Mouse (Mus musculus) left cerebral cortex, adult 8-10 months (tissue): ENCODE data around the gene Fbxo21. TPM values are rescaled to one million over a fixed set of nuclear protein-coding genes. Genes with fewer than 3 reads are reported as not detected.

Experiments used
- DNase-seq, 2 experiments: peaks; one replicate each; pipeline ENCODE4 v3.0.0; 2022; ENCODE audit warnings: low spot score in 2 of 2
- total RNA-seq, 4 experiments: library from RNA; stranded (reverse); gene quantifications; 2 replicates each; pipeline ENCODE4 v1.2.4; 2022

The Fbxo21 gene
- total RNA-seq, 4 experiments from 2014 or later, result 115 to 125 (median 123) TPM

DNA sequence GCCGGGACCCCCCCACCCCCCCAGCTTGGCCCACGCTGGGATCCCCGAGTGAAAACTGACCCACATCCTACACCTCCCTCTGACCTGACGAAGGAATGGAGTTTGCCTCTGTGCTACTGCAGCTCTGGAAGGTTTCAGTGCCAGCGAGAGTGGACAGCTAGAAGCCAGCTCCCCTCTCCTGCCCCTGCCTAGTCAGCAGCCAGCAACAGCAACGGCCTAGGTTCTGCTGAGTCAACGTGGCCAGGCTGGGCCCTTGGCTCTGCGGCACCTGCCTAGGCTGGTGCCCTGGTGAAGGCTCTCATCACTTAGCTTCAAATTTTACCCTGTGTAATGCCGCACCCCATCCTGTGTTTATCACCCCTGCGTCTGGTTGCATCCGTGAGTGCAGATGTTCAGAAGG is 43.4 kb downstream of the Fbxo21 start:
- DNase-seq, result no peak

GRCm38 (mm10) chr5:118023053-118023452 is 46.5 kb downstream of the Fbxo21 start:
- no peak for DNase-seq

DNA sequence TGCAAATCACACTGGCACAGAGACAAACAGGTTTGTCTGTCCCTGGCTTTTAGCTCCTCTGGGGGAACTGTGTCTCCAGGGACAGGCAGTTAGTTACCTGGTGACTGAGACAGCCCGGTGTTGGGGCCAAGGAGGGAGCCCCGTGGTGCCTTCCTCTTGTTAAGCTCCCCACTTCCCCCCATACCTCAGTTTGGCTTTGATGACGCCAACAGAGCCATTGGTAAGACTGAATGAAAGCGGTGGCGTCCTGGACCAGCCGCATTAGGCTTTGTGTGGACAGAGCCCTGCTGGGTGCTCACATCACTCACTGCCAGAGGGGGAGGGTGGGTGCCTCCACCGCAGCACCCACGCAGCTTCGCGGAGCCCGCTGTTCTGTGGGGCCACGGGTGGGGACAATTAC is 49.4 kb downstream of the Fbxo21 start:
- no peak for DNase-seq

DNA sequence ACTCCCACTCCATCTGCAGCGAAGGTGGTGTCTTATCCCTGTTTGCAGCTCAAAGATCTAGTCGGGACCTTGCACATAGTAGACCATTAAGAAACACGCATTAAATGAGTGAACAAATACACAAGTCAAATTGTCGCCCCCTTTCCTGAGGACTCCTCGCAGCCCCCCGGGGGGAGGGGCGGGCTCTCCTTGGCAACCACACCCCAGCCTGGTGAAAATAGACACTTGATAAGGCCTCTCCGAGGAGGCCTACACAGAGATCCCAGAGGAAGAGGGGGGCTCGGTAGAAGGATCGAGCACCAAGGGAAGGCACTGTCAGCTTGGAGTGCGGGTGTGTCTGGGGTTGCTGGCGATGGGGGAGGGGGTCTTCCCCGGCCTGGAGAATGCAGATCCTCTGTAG is 49.8 kb downstream of the Fbxo21 start:
- DNase-seq, result no peak

DNA sequence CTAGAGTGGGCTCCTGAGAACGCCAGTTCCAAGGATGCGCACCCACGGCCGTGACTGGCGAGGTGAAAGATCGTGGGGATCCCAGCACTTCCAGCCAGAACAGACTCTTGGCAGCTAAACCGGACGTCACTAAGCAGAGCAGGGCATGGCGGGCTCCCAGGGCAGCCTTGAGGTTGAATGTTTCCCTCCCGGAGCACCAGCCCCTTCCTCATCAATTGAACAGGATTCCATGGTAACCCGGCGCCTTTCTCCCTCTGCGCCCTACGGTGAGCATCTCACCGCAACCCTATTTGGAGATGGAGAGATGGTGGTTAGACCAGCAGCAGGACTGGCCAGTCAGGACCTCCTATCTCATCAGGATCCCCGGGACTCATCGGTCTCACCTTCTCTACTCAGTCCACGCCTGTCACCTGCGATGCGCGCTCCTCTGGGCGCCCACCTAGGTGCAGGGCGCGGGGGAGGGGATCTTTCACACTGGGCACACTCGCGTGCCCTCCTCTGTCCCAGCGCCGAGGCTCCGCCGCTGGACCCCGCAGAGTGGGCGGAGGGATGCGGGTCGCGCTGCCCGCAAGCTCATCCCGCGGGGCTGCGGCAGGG is 50.7 kb downstream of the Fbxo21 start:
- DNase-seq, result no peak

GRCm38 (mm10) chr5:118027698-118028190 is 51.2 kb downstream of the Fbxo21 start, which contains the start of gene Tesc:
Tesc (plus strand) TSS chr5:118027743.
- DNase-seq, result no peak

DNA sequence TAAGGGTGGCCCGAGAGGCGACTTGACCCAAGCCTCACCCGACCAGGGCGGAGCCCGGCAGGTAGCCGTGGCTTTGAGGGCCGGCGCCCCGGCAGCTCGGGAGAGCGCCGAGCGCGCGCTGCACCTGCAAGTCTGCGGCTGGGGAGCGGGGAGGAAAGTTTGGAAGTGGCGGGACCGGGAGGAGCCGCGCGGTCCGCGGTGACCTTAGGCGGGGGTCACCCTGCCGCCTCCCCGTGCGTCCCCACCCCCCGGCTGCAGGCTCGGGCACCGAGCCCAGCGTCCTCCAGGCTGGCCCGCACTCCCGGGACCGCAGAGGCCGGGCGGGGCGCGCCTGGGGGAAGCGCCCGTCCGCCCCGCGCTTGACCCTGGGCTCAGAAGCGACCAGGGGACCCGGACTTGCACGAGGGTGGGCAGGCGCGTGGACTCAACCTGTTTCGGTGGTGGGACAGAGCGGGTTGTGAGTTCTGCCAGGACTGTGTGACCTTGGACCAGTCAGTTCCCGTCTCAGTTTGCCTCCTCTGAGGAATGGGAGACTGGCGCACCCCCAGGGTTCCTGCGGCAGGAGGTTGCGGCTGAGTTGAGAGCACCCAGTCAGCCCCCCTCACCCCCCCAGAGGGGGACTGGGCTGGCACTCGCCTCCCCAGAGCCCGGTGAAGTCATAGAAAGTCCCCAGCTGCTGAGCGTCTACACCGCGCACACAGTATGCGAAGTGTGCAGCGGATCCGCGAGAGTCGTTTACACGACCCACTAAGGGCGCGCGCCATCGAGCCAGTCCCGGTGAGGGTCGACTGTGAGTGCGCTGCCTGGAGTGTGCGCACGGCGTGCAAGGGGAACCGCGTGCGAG is 51.9 kb downstream of the Fbxo21 start:
- DNase-seq, result no peak

- no peak for DNase-seq
Observed at GRCm38 (mm10) chr5:118029035-118029408, 52.5 kb downstream of the Fbxo21 start.

DNA sequence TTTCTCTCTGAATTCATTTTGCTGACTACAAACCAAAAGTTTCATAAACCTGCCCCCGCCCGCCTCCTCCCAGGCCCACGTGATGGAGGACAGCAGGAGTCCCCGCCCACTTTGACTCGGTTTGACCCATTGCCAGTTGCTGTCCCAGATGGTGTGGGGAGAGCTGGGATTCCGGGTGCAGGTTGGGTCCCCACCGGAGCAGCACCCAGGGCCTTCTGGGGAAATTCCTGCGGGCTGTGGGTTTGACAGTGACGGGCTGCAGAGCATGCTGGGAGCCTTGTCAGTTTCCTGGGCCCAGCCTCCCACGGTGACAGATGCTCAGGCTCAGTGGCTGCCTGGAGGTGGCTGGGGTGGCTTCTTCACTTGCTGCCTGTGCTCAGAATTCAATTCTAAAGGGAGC is 52.9 kb downstream of the Fbxo21 start:
- DNase-seq, result peak; percentile 73 to 86

DNA sequence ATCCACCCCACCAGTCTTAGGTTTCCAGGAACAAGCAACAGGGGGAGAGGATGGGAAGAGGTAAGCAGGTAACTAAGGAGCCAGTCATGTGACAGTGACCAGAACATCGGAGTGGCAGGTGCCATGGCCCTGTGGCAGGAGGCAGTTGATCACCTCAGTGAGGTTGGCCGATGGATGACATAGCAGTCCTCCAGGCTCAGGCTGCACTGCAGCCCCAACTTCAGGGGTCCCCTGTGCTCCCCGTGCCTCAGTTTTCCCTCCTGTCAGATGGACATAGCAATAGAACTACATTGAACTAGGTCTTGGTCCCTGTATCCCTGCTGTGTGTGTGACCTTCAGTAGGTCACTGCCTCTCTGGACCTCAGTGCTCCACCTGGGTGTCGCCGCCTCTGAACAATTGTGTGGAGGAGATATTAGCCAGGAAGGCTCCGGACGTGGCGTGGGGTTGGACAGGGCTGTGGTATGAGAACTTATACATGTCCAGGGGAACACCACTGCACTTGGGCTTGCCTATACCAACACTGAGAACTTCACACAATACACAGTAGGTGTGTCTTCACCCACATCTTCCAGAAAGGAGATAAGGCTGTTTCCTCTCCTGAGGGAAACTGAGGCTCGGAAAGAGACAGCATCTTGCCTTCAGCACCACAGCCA is 53.6 kb downstream of the Fbxo21 start:
- no peak for DNase-seq

DNA sequence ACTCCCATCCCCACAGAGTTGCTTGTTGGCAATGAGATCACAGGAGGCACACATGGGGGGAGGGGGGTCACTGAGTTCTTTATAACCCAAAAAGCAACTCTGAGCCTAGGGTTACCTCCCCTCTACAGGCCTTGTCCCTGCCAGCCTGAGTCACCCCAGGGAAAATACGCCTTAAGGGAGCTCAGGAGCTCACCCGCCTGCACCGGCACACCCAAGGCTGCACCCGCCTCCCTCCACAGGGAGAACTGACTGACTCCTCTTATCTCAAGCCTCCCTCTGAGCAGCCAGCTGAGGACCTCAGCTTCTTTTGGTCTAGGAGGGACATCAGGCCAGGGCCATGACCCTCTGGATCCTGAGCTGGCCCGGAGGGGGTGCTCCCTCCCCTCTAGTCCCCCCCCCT is 54.5 kb downstream of the Fbxo21 start:
- no peak for DNase-seq

DNA sequence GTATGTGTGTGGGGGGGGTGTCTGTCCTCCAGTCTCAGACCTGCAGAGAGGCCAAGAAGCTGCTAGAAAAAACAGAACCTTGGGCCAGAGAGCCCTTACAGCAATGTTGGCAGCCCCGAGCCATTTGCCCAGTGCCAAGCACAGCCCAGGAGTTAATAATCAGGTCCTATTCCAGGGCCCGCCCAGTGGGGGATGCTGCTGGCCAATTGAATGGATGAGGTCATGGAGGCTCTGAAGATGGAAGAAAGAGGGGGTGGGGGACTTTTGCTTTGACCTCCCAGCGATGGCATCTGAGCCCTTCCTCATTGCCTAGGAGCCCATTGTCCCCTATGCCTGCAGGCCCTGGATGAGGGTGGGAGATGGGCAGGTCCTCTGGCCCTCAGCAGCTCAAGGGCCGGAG is 55.0 kb downstream of the Fbxo21 start:
- no peak for DNase-seq

- DNase-seq, result no peak
Observed at GRCm38 (mm10) chr5:118033328-118033727, 56.8 kb downstream of the Fbxo21 start.

DNA sequence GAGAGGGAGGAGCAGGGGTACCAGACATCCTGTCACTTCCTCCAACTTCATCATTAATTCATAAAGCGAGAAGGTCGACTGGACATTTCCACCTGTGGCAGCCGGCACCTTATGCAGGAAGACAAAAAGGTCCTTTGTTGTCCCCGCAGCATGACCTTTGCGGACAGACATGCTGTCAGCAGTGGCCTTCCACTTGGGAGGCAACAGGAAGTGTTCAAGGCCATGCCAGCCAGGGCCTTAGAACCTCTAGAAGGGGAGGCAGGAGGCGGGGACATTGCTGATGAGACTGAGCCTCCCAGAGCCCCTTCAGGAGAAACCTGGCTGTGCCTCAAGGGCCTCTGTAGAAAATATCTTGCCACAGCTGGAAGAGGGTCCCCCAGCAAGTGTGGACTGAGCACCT is 57.2 kb downstream of the Fbxo21 start:
- no peak for DNase-seq

GRCm38 (mm10) chr5:118034632-118035031 is 58.1 kb downstream of the Fbxo21 start:
- DNase-seq, result no peak

GRCm38 (mm10) chr5:118035786-118036185 is 59.3 kb downstream of the Fbxo21 start:
- no peak for DNase-seq

DNA sequence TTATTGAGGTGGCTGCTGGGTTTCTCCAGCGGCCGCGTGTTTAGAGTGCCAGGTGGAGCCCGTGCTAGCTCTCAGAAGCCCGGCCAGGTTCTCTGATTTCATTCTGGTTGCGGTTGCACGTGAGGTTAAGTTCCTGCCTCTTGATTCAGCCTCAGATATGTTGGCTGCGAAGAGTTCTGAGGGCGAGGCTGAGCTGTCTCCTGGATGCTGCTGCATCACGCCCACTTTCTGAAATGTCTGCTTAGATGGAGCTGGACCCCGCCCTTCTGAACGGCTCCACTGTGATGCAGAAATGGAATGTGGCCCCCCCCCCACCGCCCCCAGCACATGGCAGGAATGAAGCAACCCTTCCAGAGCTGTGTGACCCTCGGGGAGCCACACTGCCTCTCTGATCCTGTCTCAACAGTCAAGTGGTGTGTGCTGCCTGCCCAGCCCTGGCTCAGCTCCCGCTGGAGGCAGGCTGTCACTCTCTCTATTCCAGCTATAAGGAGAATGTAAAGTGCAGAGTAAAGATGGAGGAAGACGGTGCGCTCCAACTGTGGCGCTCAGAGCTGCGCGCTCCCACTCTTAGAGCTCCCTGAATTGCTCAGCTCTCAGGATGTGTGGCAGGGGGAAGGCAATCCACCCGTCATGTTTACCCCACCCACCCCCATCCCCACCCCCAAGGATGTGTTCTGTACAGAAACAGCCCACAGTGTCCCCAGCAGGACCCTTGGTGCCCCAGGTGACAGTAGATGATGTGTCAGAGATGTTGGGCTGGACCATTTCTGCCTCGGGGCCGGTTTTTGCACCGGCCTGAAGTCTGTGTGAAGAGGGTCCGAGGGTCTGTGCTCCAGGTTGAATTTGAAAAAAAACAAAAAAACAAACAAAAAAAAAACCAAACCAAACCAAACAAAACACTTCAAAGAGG is 60.6 kb downstream of the Fbxo21 start:
- peak in 1 of 2 experiments; percentile 63 for DNase-seq

GRCm38 (mm10) chr5:118037798-118038484 is 61.4 kb downstream of the Fbxo21 start:
- DNase-seq, result no peak

- DNase-seq, result no peak
Observed at GRCm38 (mm10) chr5:118039241-118039668, 62.7 kb downstream of the Fbxo21 start.

DNA sequence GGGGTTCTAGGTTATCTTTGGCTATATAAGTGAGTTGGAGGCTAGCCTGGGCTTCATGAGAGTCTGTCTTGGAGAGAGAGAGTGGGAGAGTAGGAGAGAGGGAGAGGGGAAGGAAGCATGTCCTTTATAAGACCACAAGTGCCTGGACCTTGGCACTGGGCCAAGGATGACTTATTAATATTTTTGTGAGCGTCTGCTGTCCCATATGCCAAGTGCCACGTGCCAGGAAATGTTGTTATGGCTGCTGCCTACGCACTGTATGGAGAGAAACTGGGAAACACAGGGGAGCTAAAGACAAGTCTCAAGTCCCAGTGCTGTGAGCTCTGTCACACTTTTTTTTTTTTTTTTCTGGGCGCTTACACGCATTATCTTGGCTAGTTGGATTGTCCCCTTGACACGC is 66.1 kb downstream of the Fbxo21 start:
- no peak for DNase-seq

DNA sequence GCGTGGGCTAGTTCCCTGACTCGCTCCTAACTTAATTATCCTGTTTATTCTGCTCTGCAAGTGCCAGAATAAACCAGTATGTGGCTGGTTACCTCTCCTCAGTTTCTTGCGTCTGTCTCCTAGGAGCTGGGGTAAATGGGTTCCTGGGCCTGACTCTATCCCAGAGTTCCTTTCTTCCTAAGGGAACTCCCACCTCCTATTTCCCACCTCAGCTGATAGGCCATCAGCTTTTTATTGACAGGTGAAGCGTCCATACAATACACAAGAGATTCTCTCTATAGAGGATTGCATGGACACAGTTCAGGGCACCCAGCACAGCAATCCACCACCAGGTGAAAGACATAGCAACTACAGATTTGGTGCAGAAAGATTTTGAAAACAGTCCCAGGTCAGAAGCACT is 67.2 kb downstream of the Fbxo21 start:
- no peak for DNase-seq
